Mouse (Mus musculus) CD8-positive naive resting alpha-beta T cell, adult 57 days (primary cell): ENCODE measurements around the gene Scml2. TPM values are rescaled to one million over a fixed set of nuclear protein-coding genes. Genes with fewer than 3 reads are reported as not detected.

Experiments used
- total RNA-seq: library from RNA; stranded (reverse); gene quantifications from one replicate; pipeline ENCODE4 v1.2.4, GENCODE M21; 2023

Gene Scml2
- 0.58 TPM for total RNA-seq

DNA sequence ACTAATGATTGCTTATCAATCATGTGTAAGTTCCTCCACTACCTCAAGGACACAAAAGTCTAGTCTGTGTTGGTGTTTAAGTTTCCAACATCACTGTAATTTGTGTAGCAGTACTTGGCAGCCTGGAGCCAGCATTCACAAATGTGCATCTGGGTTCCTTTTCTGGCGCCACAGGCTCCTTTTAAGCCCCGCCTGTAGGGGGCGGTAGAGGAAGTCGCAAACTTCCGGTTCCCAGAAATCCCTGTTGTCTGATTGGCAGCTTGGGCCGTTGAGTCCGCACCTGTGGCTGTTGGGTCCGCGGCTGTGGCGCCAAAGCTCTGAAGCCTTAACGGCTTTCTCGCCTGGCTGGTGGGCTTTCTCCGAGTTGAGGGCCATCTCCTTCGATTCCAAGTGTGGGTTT is at the start of gene Scml2:
Gene Scml2, plus strand, starts transcription at position 301 of the 400 bp plus-strand sequence.

DNA sequence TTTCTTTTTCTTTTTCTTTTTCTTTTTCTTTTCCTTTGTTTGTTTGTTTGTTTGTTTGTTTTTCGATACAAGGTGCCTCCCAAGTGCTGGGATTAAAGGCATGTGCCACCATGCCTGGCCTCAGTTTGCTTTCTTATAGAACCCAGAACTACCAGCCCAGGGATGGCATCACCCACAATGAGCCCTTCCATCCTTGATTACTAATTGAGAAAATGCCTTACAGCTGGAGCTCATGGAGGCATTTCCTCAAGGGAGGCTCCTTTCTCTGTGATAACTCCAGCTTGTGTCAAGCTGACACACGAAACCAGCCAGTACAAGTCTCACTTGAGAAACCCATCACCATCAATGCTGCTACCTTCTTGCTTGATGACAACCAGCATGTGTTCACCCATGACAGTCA is 170.2 kb downstream of the Scml2 start, which contains the start of gene Gm15262:
Gene Gm15262, plus strand, starts transcription at position 301 of the 400 bp plus-strand sequence.

Other genes starting within 250 kb of the Scml2 start
- gene Gja6, start 210.1 kb upstream of the Scml2 start, total RNA-seq = 0.34 TPM
- 1.6 TPM for gene Cdkl5, start 122.5 kb upstream of the Scml2 start, total RNA-seq
- not detected for gene Gm15262, start 170.3 kb downstream of the Scml2 start, total RNA-seq